Mouse (Mus musculus) megakaryocyte, embryonic 14.5 days (primary cell): ENCODE data around the gene Kif13a. TPM values are rescaled to one million over a fixed set of nuclear protein-coding genes. Genes with fewer than 3 reads are reported as not detected.

Experiments used
- H3K27me3 ChIP-seq: replicated peaks from 2 replicates; pipeline ENCODE3; 2012; ENCODE audit warnings: inconsistent platforms
- H3K36me3 ChIP-seq: replicated peaks from 2 replicates; pipeline ENCODE3; 2012; ENCODE audit warnings: low read length, inconsistent platforms, mixed read lengths
- H3K4me1 ChIP-seq: 2 replicates; pipeline ENCODE4 v1.6.1; 2012; ENCODE audit warnings: inconsistent platforms
- H3K4me3 ChIP-seq: replicated peaks from 2 replicates; pipeline ENCODE3; 2012; ENCODE audit warnings: moderate library complexity, mild to moderate bottlenecking, inconsistent platforms
- H3K9me3 ChIP-seq: 2 replicates; pipeline ENCODE4 v1.6.1; 2012; ENCODE audit warnings: inconsistent platforms
- FLI1 ChIP-seq: IDR thresholded peaks from 2 replicates; pipeline ENCODE4 v1.6.1; 2012; ENCODE audit warnings: low read length, inconsistent platforms, mixed read lengths
- GATA1 ChIP-seq: IDR thresholded peaks from 3 replicates; pipeline ENCODE4 v1.6.1; 2012; ENCODE audit warnings: mixed read lengths, low read length, inconsistent platforms, borderline replicate concordance
- polyA plus RNA-seq: library from polyadenylated mRNA; stranded (reverse); fragments of >175 nt; gene quantifications from 2 replicates; pipeline ENCODE4 v1.2.3, GENCODE M21; 2012; ENCODE audit warnings: low replicate concordance; ENCODE audit not compliant: insufficient read depth

Kif13a gene
- polyA plus RNA-seq, 1 experiment = 4.7 TPM

- Histone ChIP-seq H3K36me3 (peaks cover 37% of the 10 kb centered on the region), H3K4me3 (peak overlapping the region; percentile 95), H3K9me3 (0 out of 2 replicates have a peak, but pooled peaks cover 3% of the 10 kb centered on the region), H3K27me3 (no peaks in the 10 kb centered on the region), H3K4me1 (peaks cover 57% of the 10 kb centered on the region)
- TF ChIP-seq FLI1 = no peak
- no peak for TF ChIP-seq GATA1
Measured at GRCm38 (mm10) chr13:46928404-46928803, 1.3 kb downstream of the Kif13a start.

- Histone ChIP-seq H3K9me3 (0 out of 2 replicates have a peak, but pooled peaks cover 3% of the 10 kb centered on the region), H3K36me3 (peaks cover 60% of the 10 kb centered on the region), H3K4me1 (peaks cover 30% of the 10 kb centered on the region), H3K27me3 (no peaks in the 10 kb centered on the region), H3K4me3 (no peak overlapping the region)
- TF ChIP-seq GATA1 (no peak), FLI1 (no peak)
Measured at GRCm38 (mm10) chr13:46925671-46926070, 4.0 kb downstream of the Kif13a start.

- H3K9me3 ChIP-seq = 0 out of 2 replicates have a peak, but pooled peaks cover 3% of the 10 kb centered on the region
- no peaks in the 10 kb centered on the region for H3K27me3 ChIP-seq
- H3K4me1 ChIP-seq = peaks cover 27% of the 10 kb centered on the region
- no peak overlapping the region for H3K4me3 ChIP-seq
- TF ChIP-seq FLI1 = no peak
- TF ChIP-seq GATA1 = no peak
- peaks cover 72% of the 10 kb centered on the region for H3K36me3 ChIP-seq
Measured at GRCm38 (mm10) chr13:46921559-46921958, 8.1 kb downstream of the Kif13a start.

- Histone ChIP-seq H3K4me3 (peak overlapping the region; percentile 31), H3K36me3 (peaks cover 57% of the 10 kb centered on the region), H3K27me3 (no peaks in the 10 kb centered on the region), H3K9me3 (no peaks in the 10 kb centered on the region), H3K4me1 (peaks cover 25% of the 10 kb centered on the region)
- TF ChIP-seq FLI1 (no peak), GATA1 (no peak)
Measured at GRCm38 (mm10) chr13:46919797-46920196, 9.9 kb downstream of the Kif13a start.

- no peaks in the 10 kb centered on the region for H3K9me3 ChIP-seq
- TF ChIP-seq GATA1 (no peak), FLI1 (no peak)
- H3K27me3 ChIP-seq = no peaks in the 10 kb centered on the region
- no peak overlapping the region for H3K4me3 ChIP-seq
- peaks cover 50% of the 10 kb centered on the region for H3K36me3 ChIP-seq
- peaks cover 30% of the 10 kb centered on the region for H3K4me1 ChIP-seq
Measured at GRCm38 (mm10) chr13:46918509-46918908, 11.2 kb downstream of the Kif13a start.

GRCm38 (mm10) chr13:46911960-46912359, 17.7 kb downstream of the Kif13a start:
- H3K4me3 ChIP-seq = no peak overlapping the region
- H3K36me3 ChIP-seq = peaks cover 28% of the 10 kb centered on the region
- H3K9me3 ChIP-seq = 0 out of 2 replicates have a peak, but pooled peaks cover 3% of the 10 kb centered on the region
- H3K27me3 ChIP-seq = no peaks in the 10 kb centered on the region
- peaks cover 20% of the 10 kb centered on the region for H3K4me1 ChIP-seq
- TF ChIP-seq GATA1 (no peak), FLI1 (no peak)

GRCm38 (mm10) chr13:46911018-46911419, 18.6 kb downstream of the Kif13a start:
- H3K27me3 ChIP-seq = no peaks in the 10 kb centered on the region
- no peak overlapping the region for H3K4me3 ChIP-seq
- H3K9me3 ChIP-seq = 0 out of 2 replicates have a peak, but pooled peaks cover 3% of the 10 kb centered on the region
- H3K4me1 ChIP-seq = peaks cover 19% of the 10 kb centered on the region
- TF ChIP-seq FLI1 = no peak
- TF ChIP-seq GATA1 = no peak
- H3K36me3 ChIP-seq = peaks cover 25% of the 10 kb centered on the region

- H3K36me3 ChIP-seq = peaks cover 25% of the 10 kb centered on the region
- TF ChIP-seq GATA1 = no peak
- TF ChIP-seq FLI1 = no peak
- no peak overlapping the region for H3K4me3 ChIP-seq
- H3K9me3 ChIP-seq = 0 out of 2 replicates have a peak, but pooled peaks cover 3% of the 10 kb centered on the region
- H3K27me3 ChIP-seq = no peaks in the 10 kb centered on the region
- peaks cover 26% of the 10 kb centered on the region for H3K4me1 ChIP-seq
Measured at GRCm38 (mm10) chr13:46909946-46910345, 19.7 kb downstream of the Kif13a start.

- H3K4me3 ChIP-seq = no peak overlapping the region
- H3K9me3 ChIP-seq = 0 out of 2 replicates have a peak, but pooled peaks cover 3% of the 10 kb centered on the region
- H3K27me3 ChIP-seq = no peaks in the 10 kb centered on the region
- peaks cover 28% of the 10 kb centered on the region for H3K36me3 ChIP-seq
- no peak for TF ChIP-seq GATA1
- TF ChIP-seq FLI1 = no peak
- peaks cover 28% of the 10 kb centered on the region for H3K4me1 ChIP-seq
Measured at GRCm38 (mm10) chr13:46909005-46909565, 20.6 kb downstream of the Kif13a start.

GRCm38 (mm10) chr13:46908387-46908786, 21.3 kb downstream of the Kif13a start:
- peaks cover 23% of the 10 kb centered on the region for H3K36me3 ChIP-seq
- TF ChIP-seq FLI1 = no peak
- TF ChIP-seq GATA1 = no peak

More at GRCm38 (mm10) chr13:46908387-46908786, 21.3 kb downstream of the Kif13a start:
- Histone ChIP-seq H3K27me3 (no peaks in the 10 kb centered on the region), H3K4me1 (peaks cover 24% of the 10 kb centered on the region), H3K4me3 (no peak overlapping the region), H3K9me3 (0 out of 2 replicates have a peak, but pooled peaks cover 3% of the 10 kb centered on the region)
